Mouse (Mus musculus) embryonic facial prominence, embryonic 15.5 days (tissue): ENCODE data around the gene Frs2. TPM values are rescaled to one million over a fixed set of nuclear protein-coding genes. Genes with fewer than 3 reads are reported as not detected.

ENCODE experiments used
- ATAC-seq: fragments of 200-750 bp; cut with Nextera tagmentation; 2 replicates; pipeline ENCODE4 v1.8.0; 2017; ENCODE audit warnings: low read depth, moderate TSS enrichment; ENCODE audit not compliant: insufficient number of reproducible peaks, low FRiP score, low TSS enrichment
- H3K27ac ChIP-seq: fragments of 300-500 bp; sonication (generic); replicated peaks from 2 replicates; pipeline ENCODE4 v1.5.1; 2015; ENCODE audit warnings: mild to moderate bottlenecking, inconsistent platforms
- H3K27me3 ChIP-seq: fragments of 300-500 bp; sonication (generic); 2 replicates; pipeline ENCODE4 v1.6.1; 2015; ENCODE audit warnings: inconsistent platforms
- H3K36me3 ChIP-seq: fragments of 300-500 bp; sonication (generic); 2 replicates; pipeline ENCODE4 v1.6.1; 2015; ENCODE audit warnings: mild to moderate bottlenecking, inconsistent platforms
- H3K4me1 ChIP-seq: fragments of 300-500 bp; sonication (generic); 2 replicates; pipeline ENCODE4 v1.6.1; 2015; ENCODE audit warnings: inconsistent platforms
- H3K4me2 ChIP-seq: fragments of 300-500 bp; sonication (generic); replicated peaks from 2 replicates; pipeline ENCODE4 v1.6.1; 2015; ENCODE audit warnings: mild to moderate bottlenecking, inconsistent platforms
- H3K4me3 ChIP-seq: fragments of 300-500 bp; sonication (generic); replicated peaks from 2 replicates; pipeline ENCODE4 v1.5.1; 2015; ENCODE audit warnings: mild to moderate bottlenecking, inconsistent platforms
- H3K9ac ChIP-seq: fragments of 300-500 bp; sonication (generic); 2 replicates; pipeline ENCODE4 v1.6.1; 2015; ENCODE audit warnings: inconsistent platforms
- H3K9me3 ChIP-seq: fragments of 300-500 bp; sonication (generic); replicated peaks from 2 replicates; pipeline ENCODE4 v1.6.1; 2016; ENCODE audit warnings: inconsistent platforms
- WGBS: fragments of 180-500 bp; shearing (Covaris S2); methylation state at CpG from one replicate; pipeline ENCODE4 v1.1.7; 2015; 5-methylcytosine and 5-hydroxymethylcytosine counted together
- polyA plus RNA-seq: library from polyadenylated mRNA; unstranded; fragments of >200 nt; fragmentation: Nextera tagmentation; extraction: Ambion mirVana; gene quantifications from 2 replicates; pipeline ENCODE4 v1.2.1, GENCODE M21; 2015

The Frs2 gene
- polyA plus RNA-seq, 1 experiment from 2014 or later: 21.7 TPM

GRCm38 (mm10) chr10:117103854-117104598 is 44.3 kb downstream of the Frs2 start:
- H3K36me3 ChIP-seq: no peaks in the 10 kb centered on the region
- peaks cover 6% of the 10 kb centered on the region; the same call in 1 of the 2 replicates for H3K4me1 ChIP-seq
- no peak overlapping the region for H3K4me3 ChIP-seq
- H3K9ac ChIP-seq: no peak overlapping the region
- H3K27ac ChIP-seq: no peak overlapping the region
- no peak for ATAC-seq
- H3K27me3 ChIP-seq: no peaks in the 10 kb centered on the region
- H3K4me2 ChIP-seq: no peak overlapping the region
- H3K9me3 ChIP-seq: no peaks in the 10 kb centered on the region

GRCm38 (mm10) chr10:117100175-117100574 is 48.2 kb downstream of the Frs2 start:
- Histone ChIP-seq H3K27me3 (no peaks in the 10 kb centered on the region), H3K4me2 (no peak overlapping the region), H3K9me3 (no peaks in the 10 kb centered on the region), H3K9ac (no peak overlapping the region), H3K36me3 (no peaks in the 10 kb centered on the region), H3K4me1 (peaks cover 4% of the 10 kb centered on the region; the same call in 1 of the 2 replicates), H3K27ac (no peak overlapping the region), H3K4me3 (no peak overlapping the region)
- 84% methylated on average over 5 of the region's 5 CpGs for WGBS
- no peak for ATAC-seq

DNA sequence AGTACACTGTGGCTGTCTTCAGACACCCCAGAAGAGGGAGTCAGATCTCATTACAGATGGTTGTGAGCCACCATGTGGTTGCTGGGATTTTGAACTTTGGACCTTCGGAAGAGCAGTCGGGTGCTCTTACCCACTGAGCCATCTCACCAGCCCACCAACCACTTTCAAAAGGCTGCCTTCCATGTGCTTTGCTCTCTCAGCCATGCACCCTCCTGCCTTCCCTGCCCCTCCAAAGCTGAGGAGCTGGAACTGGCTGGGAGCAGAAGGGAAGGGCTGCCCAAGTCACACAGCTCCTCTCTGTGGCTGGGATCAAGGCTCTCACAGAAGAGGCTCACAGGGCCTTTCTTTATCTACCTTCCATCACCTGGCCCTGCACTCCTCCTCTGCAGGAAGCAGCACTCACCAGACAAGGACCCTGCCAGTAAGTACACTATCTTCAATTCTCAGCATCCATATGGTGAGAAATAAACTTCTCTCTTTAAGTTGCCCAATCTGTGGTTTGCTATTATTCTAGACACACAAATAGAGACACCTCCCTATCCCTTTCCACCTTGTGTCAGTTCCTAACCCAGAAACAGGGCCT is 51.1 kb downstream of the Frs2 start:
- H3K27ac ChIP-seq: no peak overlapping the region
- no peak overlapping the region for H3K4me3 ChIP-seq
- H3K4me1 ChIP-seq: peaks cover 10% of the 10 kb centered on the region; the same call in 1 of the 2 replicates
- no peaks in the 10 kb centered on the region for H3K27me3 ChIP-seq
- ATAC-seq: no peak
- WGBS: 83% methylated on average over 2 of the region's 2 CpGs
- H3K36me3 ChIP-seq: 0 out of 2 replicates have a peak, but pooled peaks cover 8% of the 10 kb centered on the region
- H3K9me3 ChIP-seq: no peaks in the 10 kb centered on the region
- no peak overlapping the region for H3K4me2 ChIP-seq
- H3K9ac ChIP-seq: no peak overlapping the region

GRCm38 (mm10) chr10:117096096-117096495 is 52.2 kb downstream of the Frs2 start:
- H3K9me3 ChIP-seq: no peaks in the 10 kb centered on the region
- H3K4me1 ChIP-seq: peaks cover 10% of the 10 kb centered on the region; the same call in 1 of the 2 replicates
- H3K36me3 ChIP-seq: 0 out of 2 replicates have a peak, but pooled peaks cover 8% of the 10 kb centered on the region
- H3K4me2 ChIP-seq: no peak overlapping the region
- H3K4me3 ChIP-seq: no peak overlapping the region
- H3K9ac ChIP-seq: no peak overlapping the region
- no peak overlapping the region for H3K27ac ChIP-seq
- ATAC-seq: no peak
- 86% methylated on average over 6 of the region's 6 CpGs for WGBS
- no peaks in the 10 kb centered on the region for H3K27me3 ChIP-seq

DNA sequence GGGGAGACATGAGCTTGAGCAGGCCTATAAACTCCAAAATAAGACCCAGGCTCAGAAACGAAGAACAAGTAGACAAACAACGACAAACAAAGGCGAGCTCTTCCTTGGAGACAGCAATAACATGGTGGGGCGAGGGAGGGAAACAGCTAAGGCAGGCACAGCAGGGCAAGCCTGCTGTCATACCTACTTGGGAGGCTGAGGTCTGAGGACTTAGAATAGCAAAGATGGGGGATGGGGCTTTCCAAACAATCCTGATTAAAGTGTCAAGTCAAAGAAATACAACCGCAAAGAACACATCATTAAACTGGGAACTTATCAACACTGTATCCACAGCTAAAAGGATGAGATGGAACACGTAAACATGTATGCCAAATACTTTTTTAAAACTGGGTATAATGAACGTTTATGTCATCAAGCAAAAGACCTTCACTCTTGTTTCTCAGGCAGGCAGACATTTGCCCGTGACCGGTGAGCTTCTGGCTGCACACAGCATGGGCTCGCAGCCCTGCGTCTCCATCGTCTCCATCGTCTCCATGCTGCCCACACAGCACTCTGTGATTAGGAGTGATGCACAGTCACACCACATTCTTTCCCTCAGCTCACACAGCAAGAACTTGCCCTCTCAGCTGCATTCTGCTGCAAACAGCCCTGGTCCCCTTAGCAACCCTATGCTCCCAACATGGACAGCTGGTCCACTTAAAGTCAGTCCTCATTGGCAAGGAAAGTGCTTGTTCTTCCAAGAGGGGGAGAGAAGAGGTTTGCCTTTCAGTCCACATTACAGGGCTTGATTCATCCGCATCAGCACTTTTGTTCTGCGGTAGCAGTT is 53.6 kb downstream of the Frs2 start:
- Histone ChIP-seq H3K9ac (no peak overlapping the region), H3K27ac (no peak overlapping the region), H3K4me2 (no peak overlapping the region), H3K9me3 (no peaks in the 10 kb centered on the region), H3K4me1 (peaks cover 10% of the 10 kb centered on the region; the same call in 1 of the 2 replicates), H3K27me3 (no peaks in the 10 kb centered on the region), H3K4me3 (no peak overlapping the region), H3K36me3 (0 out of 2 replicates have a peak, but pooled peaks cover 8% of the 10 kb centered on the region)
- no peak for ATAC-seq
- 68% methylated on average over 15 of the region's 15 CpGs for WGBS

DNA sequence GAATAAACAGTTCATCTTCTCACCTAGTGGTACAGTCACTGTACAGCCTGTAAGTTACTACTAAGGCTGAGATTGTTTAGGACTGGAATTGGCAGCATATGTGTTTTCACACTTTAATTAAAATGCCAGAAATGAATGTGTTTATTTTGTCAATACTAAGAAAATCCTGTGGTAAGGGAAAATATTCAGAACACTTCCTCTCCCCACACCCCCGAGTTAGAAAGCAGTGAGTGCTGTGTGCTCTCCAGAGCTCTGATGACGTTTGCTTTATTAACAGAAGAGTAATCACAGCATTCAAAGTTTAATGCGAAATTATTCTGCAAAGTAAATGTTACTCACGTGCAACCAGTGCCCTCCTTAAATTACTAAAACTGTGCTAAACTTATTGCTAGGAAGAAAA is 58.7 kb downstream of the Frs2 start:
- no peak overlapping the region for H3K27ac ChIP-seq
- no peaks in the 10 kb centered on the region for H3K27me3 ChIP-seq
- H3K4me2 ChIP-seq: no peak overlapping the region
- H3K36me3 ChIP-seq: 0 out of 2 replicates have a peak, but pooled peaks cover 9% of the 10 kb centered on the region
- no peak for ATAC-seq
- no peak overlapping the region for H3K4me3 ChIP-seq
- no peaks in the 10 kb centered on the region for H3K9me3 ChIP-seq
- H3K4me1 ChIP-seq: peaks cover 5% of the 10 kb centered on the region; the same call in 1 of the 2 replicates
- no peak overlapping the region for H3K9ac ChIP-seq
- 46% methylated on average over 4 of the region's 4 CpGs for WGBS

- H3K36me3 ChIP-seq: peaks cover 47% of the 10 kb centered on the region
- no peak for ATAC-seq
- no peaks in the 10 kb centered on the region for H3K4me1 ChIP-seq
- 92% methylated on average over 2 of the region's 2 CpGs for WGBS
- no peak overlapping the region for H3K9ac ChIP-seq
- no peak overlapping the region for H3K27ac ChIP-seq
- H3K4me3 ChIP-seq: no peak overlapping the region
- no peak overlapping the region for H3K4me2 ChIP-seq
- H3K27me3 ChIP-seq: no peaks in the 10 kb centered on the region
- H3K9me3 ChIP-seq: no peaks in the 10 kb centered on the region
Measured at GRCm38 (mm10) chr10:117081914-117082359, 66.4 kb downstream of the Frs2 start.

DNA sequence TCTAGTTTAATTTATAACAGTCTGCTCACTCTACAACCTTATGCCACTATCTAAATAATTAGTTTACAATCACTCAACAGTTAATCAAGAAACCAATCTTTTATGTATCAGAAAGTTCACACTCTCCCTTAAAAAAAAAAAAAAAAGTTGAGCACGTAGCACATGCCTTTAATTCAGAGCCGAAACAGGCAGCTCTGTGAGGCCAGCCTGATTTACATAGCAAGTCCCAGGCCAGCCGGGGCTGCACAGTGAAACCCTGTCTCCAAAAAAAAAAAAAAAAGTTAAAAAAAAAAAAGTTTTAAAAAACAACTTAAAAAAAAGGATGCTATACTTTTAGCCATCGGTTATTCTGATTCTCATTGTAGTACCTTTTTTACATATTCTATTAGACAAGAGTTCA is 67.0 kb downstream of the Frs2 start:
- H3K9ac ChIP-seq: no peak overlapping the region
- WGBS: 70% methylated on average over 4 of the region's 4 CpGs
- H3K4me3 ChIP-seq: no peak overlapping the region
- H3K4me1 ChIP-seq: no peaks in the 10 kb centered on the region
- no peaks in the 10 kb centered on the region for H3K27me3 ChIP-seq
- H3K27ac ChIP-seq: no peak overlapping the region
- no peak for ATAC-seq
- peaks cover 53% of the 10 kb centered on the region for H3K36me3 ChIP-seq
- H3K9me3 ChIP-seq: no peaks in the 10 kb centered on the region
- H3K4me2 ChIP-seq: no peak overlapping the region

DNA sequence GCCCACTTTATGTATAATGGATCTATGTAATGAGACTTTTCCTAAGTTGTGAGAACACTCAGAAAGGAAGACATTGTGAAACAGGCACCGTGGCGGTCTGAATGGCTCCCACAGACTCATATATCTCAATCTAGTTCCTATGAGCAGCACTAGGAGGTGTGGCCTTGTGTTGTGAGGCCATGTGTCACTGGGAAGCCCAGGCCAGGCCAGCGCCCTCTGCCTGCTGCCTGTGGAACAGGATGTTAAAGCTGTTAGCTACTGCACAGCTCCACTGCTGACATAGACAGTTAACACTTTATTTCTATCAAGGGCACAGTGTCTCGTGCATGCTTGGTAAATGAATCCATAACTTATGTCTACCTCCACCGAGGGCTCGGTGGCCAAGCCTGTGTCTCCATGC is 70.0 kb downstream of the Frs2 start:
- 86% methylated on average over 6 of the region's 6 CpGs for WGBS
- H3K9ac ChIP-seq: no peak overlapping the region
- no peak overlapping the region for H3K27ac ChIP-seq
- peaks cover 59% of the 10 kb centered on the region for H3K36me3 ChIP-seq
- H3K9me3 ChIP-seq: no peaks in the 10 kb centered on the region
- no peak overlapping the region for H3K4me2 ChIP-seq
- H3K4me3 ChIP-seq: no peak overlapping the region
- no peaks in the 10 kb centered on the region for H3K4me1 ChIP-seq
- ATAC-seq: no peak
- H3K27me3 ChIP-seq: no peaks in the 10 kb centered on the region

DNA sequence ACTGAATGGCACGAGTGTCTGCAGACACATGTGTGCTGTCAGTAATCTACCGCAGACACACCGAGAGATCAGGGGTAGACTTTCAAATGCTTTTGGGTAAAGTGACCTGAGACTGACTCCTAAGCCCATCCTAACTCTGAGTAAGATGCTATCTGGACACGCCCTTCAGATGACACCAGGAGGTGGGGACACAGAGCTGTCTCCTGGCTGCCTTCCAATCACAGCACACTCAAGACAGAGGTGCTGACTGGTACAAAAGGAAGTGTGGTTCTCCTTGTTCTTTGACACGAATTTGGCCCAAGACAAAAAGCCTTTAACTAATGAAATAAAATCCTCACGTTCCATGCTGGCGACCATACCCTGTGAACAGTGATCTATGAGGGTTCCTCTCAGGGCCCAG is 75.2 kb downstream of the Frs2 start:
- Histone ChIP-seq H3K4me1 (no peaks in the 10 kb centered on the region), H3K27ac (no peak overlapping the region), H3K4me3 (no peak overlapping the region), H3K9ac (no peak overlapping the region), H3K27me3 (no peaks in the 10 kb centered on the region), H3K36me3 (peaks cover 50% of the 10 kb centered on the region), H3K4me2 (no peak overlapping the region), H3K9me3 (no peaks in the 10 kb centered on the region)
- no peak for ATAC-seq
- 80% methylated on average over 7 of the region's 7 CpGs for WGBS

GRCm38 (mm10) chr10:117072191-117072888 is 76.0 kb downstream of the Frs2 start:
- 88% methylated on average over 18 of the region's 18 CpGs for WGBS
- ATAC-seq: no peak
- no peaks in the 10 kb centered on the region for H3K9me3 ChIP-seq
- H3K27me3 ChIP-seq: no peaks in the 10 kb centered on the region
- no peak overlapping the region for H3K4me3 ChIP-seq
- no peaks in the 10 kb centered on the region for H3K4me1 ChIP-seq
- H3K27ac ChIP-seq: no peak overlapping the region
- peaks cover 47% of the 10 kb centered on the region for H3K36me3 ChIP-seq
- H3K4me2 ChIP-seq: no peak overlapping the region
- H3K9ac ChIP-seq: no peak overlapping the region
